Mouse (Mus musculus): ENCODE data around the gene Zfp467.

Gene Zfp467

GRCm38 (mm10) chr6:48428769-48429557, 16.7 kb downstream of the Zfp467 start:
- TF ChIP-seq GATA4 (IDR thresholded peaks at IDR 0.05; ENCODE audit: insufficient replicate concordance, low read length), result no peak

GRCm38 (mm10) chr6:48426956-48427355, 18.7 kb downstream of the Zfp467 start:
- no peak for TF ChIP-seq GATA4 (IDR thresholded peaks at IDR 0.05; ENCODE audit: insufficient replicate concordance, low read length)

- TF ChIP-seq GATA4 (IDR thresholded peaks at IDR 0.05; ENCODE audit: insufficient replicate concordance, low read length), result no peak
These were observed 21.6 kb downstream of the Zfp467 start for GRCm38 (mm10) chr6:48424074-48424473.

GRCm38 (mm10) chr6:48423336-48423735, 22.3 kb downstream of the Zfp467 start:
- no peak for TF ChIP-seq GATA4 (IDR thresholded peaks at IDR 0.05; ENCODE audit: insufficient replicate concordance, low read length)

GRCm38 (mm10) chr6:48420647-48421046, 25.0 kb downstream of the Zfp467 start:
- TF ChIP-seq GATA4 (IDR thresholded peaks at IDR 0.05; ENCODE audit: insufficient replicate concordance, low read length), result no peak

- TF ChIP-seq GATA4 (IDR thresholded peaks at IDR 0.05; ENCODE audit: insufficient replicate concordance, low read length), result no peak
These were observed 29.1 kb downstream of the Zfp467 start for GRCm38 (mm10) chr6:48416486-48416885.

GRCm38 (mm10) chr6:48415636-48416035, 30.0 kb downstream of the Zfp467 start:
- TF ChIP-seq GATA4 (IDR thresholded peaks at IDR 0.05; ENCODE audit: insufficient replicate concordance, low read length), result no peak

- no peak for TF ChIP-seq GATA4 (IDR thresholded peaks at IDR 0.05; ENCODE audit: insufficient replicate concordance, low read length)
These were observed 30.7 kb downstream of the Zfp467 start for GRCm38 (mm10) chr6:48414886-48415285.

GRCm38 (mm10) chr6:48413081-48413480, 32.5 kb downstream of the Zfp467 start:
- TF ChIP-seq GATA4 (IDR thresholded peaks at IDR 0.05; ENCODE audit: insufficient replicate concordance, low read length), result no peak

GRCm38 (mm10) chr6:48412662-48413061, 33.0 kb downstream of the Zfp467 start:
- TF ChIP-seq GATA4 (IDR thresholded peaks at IDR 0.05; ENCODE audit: insufficient replicate concordance, low read length), result no peak

GRCm38 (mm10) chr6:48412147-48412546, 33.5 kb downstream of the Zfp467 start:
- no peak for TF ChIP-seq GATA4 (IDR thresholded peaks at IDR 0.05; ENCODE audit: insufficient replicate concordance, low read length)

- no peak for TF ChIP-seq GATA4 (IDR thresholded peaks at IDR 0.05; ENCODE audit: insufficient replicate concordance, low read length)
These were observed 34.2 kb downstream of the Zfp467 start for GRCm38 (mm10) chr6:48411193-48412092.

- TF ChIP-seq GATA4 (IDR thresholded peaks at IDR 0.05; ENCODE audit: insufficient replicate concordance, low read length), result no peak
These were observed 35.1 kb downstream of the Zfp467 start for GRCm38 (mm10) chr6:48410551-48410950.

GRCm38 (mm10) chr6:48409726-48410343, 35.8 kb downstream of the Zfp467 start:
- no peak for TF ChIP-seq GATA4 (IDR thresholded peaks at IDR 0.05; ENCODE audit: insufficient replicate concordance, low read length)

GRCm38 (mm10) chr6:48404071-48404470, 41.6 kb downstream of the Zfp467 start:
- no peak for TF ChIP-seq GATA4 (IDR thresholded peaks at IDR 0.05; ENCODE audit: insufficient replicate concordance, low read length)

All from liver, adult (tissue).